Mouse (Mus musculus) liver, embryonic 14.5 days (tissue): ENCODE data around the gene Gm7879.

Experiments used
- CTCF ChIP-seq: IDR thresholded peaks from 2 replicates; pipeline ENCODE4 v1.5.1; 2016; ENCODE audit warnings: antibody characterized with exemption, low read depth, control low read depth
- EP300 ChIP-seq: IDR thresholded peaks from 2 replicates; pipeline ENCODE4 v1.6.1; 2016; ENCODE audit warnings: antibody characterized with exemption, low read depth

DNA sequence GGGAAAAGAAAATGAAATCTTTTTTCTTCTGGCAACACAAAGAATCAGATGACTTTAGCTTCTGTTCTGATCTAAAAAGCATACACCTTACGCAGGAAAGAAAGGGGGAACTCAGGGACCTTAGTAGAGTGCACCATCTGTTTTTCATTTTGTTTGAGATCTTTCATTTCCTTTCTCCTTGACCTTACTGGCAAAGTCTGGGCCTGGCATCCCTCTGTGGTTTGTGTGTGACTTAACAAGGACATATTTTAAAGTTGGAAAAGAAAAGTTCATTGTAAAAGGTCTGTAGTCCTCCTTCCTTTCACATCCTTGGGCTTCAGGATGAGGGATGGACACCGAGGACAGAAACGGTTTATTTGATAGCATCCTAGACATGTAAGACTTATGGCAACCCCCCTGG, 17.0 kb upstream of the Gm7879 start:
- TF ChIP-seq CTCF: no peak
- no peak for TF ChIP-seq EP300
